In the genomic region with DNA sequence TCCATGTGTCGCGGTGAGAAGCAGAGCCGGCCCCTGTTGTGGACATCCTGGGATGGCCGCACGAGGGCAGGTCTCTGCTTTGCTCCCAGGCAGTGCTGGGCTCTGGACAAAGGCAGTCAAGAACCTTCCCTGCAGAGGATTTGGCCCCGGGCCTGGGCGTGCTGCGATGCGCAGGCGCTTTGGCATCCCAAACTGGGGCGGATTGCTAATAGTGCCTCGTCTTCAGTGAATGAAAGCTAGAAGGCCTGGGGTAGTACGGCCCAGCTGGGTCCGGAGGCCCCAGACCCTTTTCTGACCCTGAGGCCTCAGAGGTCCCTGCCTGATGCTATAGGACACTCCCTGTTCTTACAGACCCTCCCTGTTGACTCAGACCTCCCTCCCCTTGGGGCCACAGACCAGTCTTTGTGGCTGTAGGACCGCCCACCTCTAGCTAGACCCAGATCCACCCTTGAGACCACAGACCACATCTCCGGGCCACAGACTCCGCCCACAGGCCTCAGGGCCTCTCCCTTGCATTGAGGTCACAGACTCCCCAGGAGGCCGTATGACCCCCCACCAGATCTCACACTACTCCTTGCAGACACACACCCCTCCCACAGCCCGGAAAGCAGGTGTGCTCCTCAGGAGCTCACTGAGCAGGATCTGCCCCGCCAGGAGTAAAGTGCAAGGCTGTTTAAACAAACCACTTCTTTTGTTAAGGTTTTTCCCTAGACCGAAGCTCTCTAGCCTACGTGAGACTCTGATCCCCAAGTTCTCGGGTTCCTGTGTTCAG, we compare ENCODE assay signal across 8 mouse cellular contexts. TPM values are rescaled to one million over a fixed set of nuclear protein-coding genes. Genes with fewer than 3 reads are reported as not detected.
DNase-seq lines count a peak whose midpoint lies in the region; ATAC-seq and TF ChIP-seq lines count a peak whose summit lies in the region.

No protein-coding gene starts in this region.

- H3K27ac ChIP-seq in embryonic facial prominence, embryonic 13.5 days: peak overlapping the region; percentile 81
- no peak overlapping the region for H3K27ac ChIP-seq in kidney, adult 2 months (ENCODE audit: insufficient read depth, low read depth, low read length)
- no peak overlapping the region for H3K27ac ChIP-seq in liver, embryonic 13.5 days
- H3K27ac ChIP-seq in neural tube, embryonic 15.5 days (replicated peaks): no peak overlapping the region

- no peaks in the 10 kb centered on the region for H3K36me3 ChIP-seq in embryonic facial prominence, embryonic 13.5 days
- H3K36me3 ChIP-seq in kidney, adult 2 months (ENCODE audit: control insufficient read depth, insufficient read depth, low read length): no peaks in the 10 kb centered on the region
- no peaks in the 10 kb centered on the region for H3K36me3 ChIP-seq in liver, embryonic 13.5 days
- no peaks in the 10 kb centered on the region for H3K36me3 ChIP-seq in neural tube, embryonic 15.5 days

- no peak for TF ChIP-seq POLR2A in kidney, adult 2 months (IDR thresholded peaks at IDR 0.05; ENCODE audit: low read depth, low read length)

- peaks cover 11% of the 10 kb centered on the region; the same call in 1 of the 2 replicates for H3K27me3 ChIP-seq in embryonic facial prominence, embryonic 13.5 days
- no peaks in the 10 kb centered on the region for H3K27me3 ChIP-seq in kidney, adult 2 months (replicated peaks; ENCODE audit: control insufficient read depth, insufficient read depth, low read length)
- H3K27me3 ChIP-seq in liver, embryonic 13.5 days: peaks cover 69% of the 10 kb centered on the region
- H3K27me3 ChIP-seq in neural tube, embryonic 15.5 days (replicated peaks): peaks cover 8% of the 10 kb centered on the region; the same call in 1 of the 2 replicates

- no peak for TF ChIP-seq CTCF in kidney, adult 2 months (conservative IDR thresholded peaks at IDR 0.05; ENCODE audit: insufficient read depth, insufficient read length, low read depth, low read length)

- H3K4me2 ChIP-seq in embryonic facial prominence, embryonic 13.5 days: peak overlapping the region; percentile 77
- H3K4me2 ChIP-seq in liver, embryonic 13.5 days: no peak overlapping the region
- H3K4me2 ChIP-seq in neural tube, embryonic 15.5 days: peak overlapping the region; percentile 63

- H3K9ac ChIP-seq in embryonic facial prominence, embryonic 13.5 days: peak overlapping the region; percentile 60
- no peak overlapping the region for H3K9ac ChIP-seq in liver, embryonic 13.5 days
- H3K9ac ChIP-seq in neural tube, embryonic 15.5 days (replicated peaks): no peak overlapping the region

- 0 out of 2 replicates have a peak, but pooled peaks have one; percentile 29 for ATAC-seq in embryonic facial prominence, embryonic 13.5 days (ENCODE audit: insufficient number of reproducible peaks, insufficient read depth, low FRiP score, low TSS enrichment, low read depth)
- peak; percentile 27; the same call in 1 of the 2 replicates for ATAC-seq in liver, embryonic 13.5 days (ENCODE audit: low read depth)
- peak; percentile 39; the same call in 1 of the 2 replicates for ATAC-seq in neural tube, embryonic 15.5 days (ENCODE audit: low FRiP score)
- ATAC-seq in megakaryocyte, adult 5-6 weeks (ENCODE audit: poor library complexity, severe bottlenecking): no peak

- H3K4me3 ChIP-seq in embryonic facial prominence, embryonic 13.5 days: peak overlapping the region; percentile 76; the same call in 1 of the 2 replicates
- no peak overlapping the region for H3K4me3 ChIP-seq in kidney, adult 2 months (ENCODE audit: insufficient read depth, low read depth, low read length)
- H3K4me3 ChIP-seq in liver, embryonic 13.5 days (replicated peaks): no peak overlapping the region
- H3K4me3 ChIP-seq in neural tube, embryonic 15.5 days (replicated peaks): no peak overlapping the region

- peaks cover 41% of the 10 kb centered on the region for H3K4me1 ChIP-seq in embryonic facial prominence, embryonic 13.5 days
- H3K4me1 ChIP-seq in kidney, adult 2 months (ENCODE audit: control insufficient read depth, insufficient read depth, low read length): peaks cover 4% of the 10 kb centered on the region; the same call in 1 of the 2 replicates
- 0 out of 2 replicates have a peak, but pooled peaks cover 11% of the 10 kb centered on the region for H3K4me1 ChIP-seq in liver, embryonic 13.5 days (replicated peaks)
- H3K4me1 ChIP-seq in neural tube, embryonic 15.5 days: peaks cover 50% of the 10 kb centered on the region

- H3K9me3 ChIP-seq in embryonic facial prominence, embryonic 13.5 days: no peaks in the 10 kb centered on the region
- H3K9me3 ChIP-seq in liver, embryonic 13.5 days (replicated peaks): no peaks in the 10 kb centered on the region
- H3K9me3 ChIP-seq in neural tube, embryonic 15.5 days (replicated peaks): no peaks in the 10 kb centered on the region

- peak; percentile 15 for DNase-seq in 416B (ENCODE audit: low read depth)
- DNase-seq in adrenal gland, postnatal 10 days: peak; percentile 87
- DNase-seq in heart, adult 9 months (ENCODE audit: low spot score in 2 of 2): peak; percentile 90 to 92
- DNase-seq in kidney, adult 2 months: peak; percentile 87
- DNase-seq in liver, embryonic 13.5 days: peak; percentile 74

- 9% methylated on average over 23 of the region's 23 CpGs for WGBS in embryonic facial prominence, embryonic 13.5 days
- 63% methylated on average over 23 of the region's 23 CpGs for WGBS in kidney, adult 2 months
- 11% methylated on average over 23 of the region's 23 CpGs for WGBS in liver, embryonic 13.5 days (ENCODE audit: insufficient replicate concordance)
- WGBS in neural tube, embryonic 15.5 days: 10% methylated on average over 23 of the region's 23 CpGs

RNA-seq across cellular contexts. Expression of gene Ackr3, which starts 1.4 kb away (rescaled TPM):
- 10 to 100 TPM; 26.3 to 60.8 TPM for total RNA-seq in adrenal gland, postnatal 10 days (2021)
- 48.5 and 60.6 TPM in 2 replicates for polyA plus RNA-seq in embryonic facial prominence, embryonic 13.5 days (2015; fragmentation: Nextera tagmentation; extraction: Ambion mirVana)
- polyA plus RNA-seq in kidney, adult 2 months (2012; rRNA removed): 128 and 172 TPM in 2 replicates
- 2.8 and 3.5 TPM in 2 replicates for polyA plus RNA-seq in liver, embryonic 13.5 days (2015; fragmentation: Nextera tagmentation; extraction: Ambion mirVana)
- 7.5 and 7.7 TPM in 2 replicates for polyA plus RNA-seq in neural tube, embryonic 15.5 days (2015; fragmentation: Nextera tagmentation; extraction: Ambion mirVana)
- total RNA-seq in megakaryocyte, adult 5-6 weeks (2015): not detected in 2 replicates
- not detected in 2 replicates for total RNA-seq in megakaryocyte, adult 5-6 weeks (2017)

RNA-seq across cellular contexts. Expression of gene Iqca, which starts 49.2 kb away (rescaled TPM):
- not detected for total RNA-seq in adrenal gland, postnatal 10 days (2021)
- polyA plus RNA-seq in embryonic facial prominence, embryonic 13.5 days (2015; fragmentation: Nextera tagmentation; extraction: Ambion mirVana): 0.32 TPM in 1 of 2 replicates, not detected in the other
- polyA plus RNA-seq in kidney, adult 2 months (2012; rRNA removed): 0.05 and 0.33 TPM in 2 replicates
- 0.19 TPM in 1 of 2 replicates, not detected in the other for polyA plus RNA-seq in liver, embryonic 13.5 days (2015; fragmentation: Nextera tagmentation; extraction: Ambion mirVana)
- 0.42 and 0.52 TPM in 2 replicates for polyA plus RNA-seq in neural tube, embryonic 15.5 days (2015; fragmentation: Nextera tagmentation; extraction: Ambion mirVana)
- not detected in 2 replicates for total RNA-seq in megakaryocyte, adult 5-6 weeks (2015)
- total RNA-seq in megakaryocyte, adult 5-6 weeks (2017): not detected in 2 replicates

Comparison
In these comparisons a context has a peak if more than half of its experiments do, and no peak if none do; other contexts are left out.
1. DNase-seq: peak in every context shown above with its lines; median percentile 91 in heart, adult 9 months; 87 in adrenal gland, postnatal 10 days; 87 in kidney, adult 2 months; 74 in liver, embryonic 13.5 days; 15 in 416B.